Mouse (Mus musculus) 416B (cell line): ENCODE results near the gene Olfr1278.
"Not testable (repeated sequence)": the region's sequence is repeated elsewhere in the genome, so short reads cannot be mapped to it uniquely, and the experiment has no call there.

Source experiments
- DNase-seq: peaks from one replicate; pipeline ENCODE4 v3.0.0; 2011; ENCODE audit warnings: low read depth

Olfr1278 gene

DNA sequence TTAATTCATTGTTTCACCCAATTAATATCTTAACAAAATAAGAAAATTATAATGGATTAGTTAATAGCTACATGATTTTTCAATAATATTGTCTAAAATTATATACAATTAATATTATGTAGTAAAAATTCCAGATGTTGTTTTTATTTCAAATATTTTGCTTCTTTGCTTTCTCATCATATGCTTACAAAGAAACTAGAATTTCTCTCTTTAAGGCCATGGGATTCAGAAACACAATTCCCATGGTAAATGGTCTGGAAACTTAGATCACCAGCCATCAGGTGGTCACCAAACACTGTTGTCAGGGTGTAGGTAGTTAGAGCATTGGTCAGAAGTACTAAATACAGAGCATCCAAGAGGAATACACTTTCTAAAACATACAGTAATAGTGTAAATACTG lies at the start of gene Olfr1278:
Olfr1278 (plus strand) TSS at position 301 of the 400 bp plus-strand sequence.
- no peak for DNase-seq

DNA sequence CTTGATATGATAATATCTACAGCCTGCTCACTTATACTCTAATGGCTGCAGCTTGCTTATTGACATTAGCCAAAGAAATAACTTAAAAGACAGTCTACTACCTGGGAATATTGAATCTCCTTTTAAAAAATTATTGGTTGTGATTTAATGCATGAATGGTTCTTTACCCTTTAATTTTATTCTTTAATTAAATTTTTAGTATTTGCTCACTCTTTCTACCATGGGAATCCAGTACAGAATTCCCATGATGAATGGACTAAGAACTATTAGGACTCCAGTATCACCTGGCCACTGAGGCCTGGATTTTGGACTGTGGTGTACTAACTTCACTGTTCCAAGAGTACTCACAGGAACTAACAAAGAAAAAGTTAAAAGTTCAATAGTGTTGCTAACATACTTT lies 35.7 kb upstream of the Olfr1278 start, which contains the start of gene Olfr1276:
Olfr1276 (plus strand) TSS at position 301 of the 400 bp plus-strand sequence.
- no peak for DNase-seq

DNA sequence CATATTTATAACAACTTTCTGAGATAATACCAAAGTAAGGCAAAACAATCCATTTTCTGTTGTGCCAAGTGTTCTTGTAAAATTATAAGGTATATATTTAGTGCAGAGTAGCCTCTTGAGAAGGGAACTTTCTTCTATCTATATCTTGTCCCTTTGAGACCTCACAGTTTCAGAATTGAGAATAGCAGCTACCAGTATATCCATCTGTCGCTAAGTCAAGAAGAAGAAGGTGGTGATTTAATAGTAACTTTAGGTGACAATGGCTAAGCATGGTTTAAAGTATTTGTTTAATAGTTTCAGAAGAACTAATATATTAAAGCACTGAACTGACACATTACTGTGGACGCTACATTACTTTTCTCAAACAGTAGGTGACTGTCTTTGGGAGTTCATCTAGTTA lies 15.9 kb upstream of the Olfr1278 start, which contains the start of gene Olfr1277:
Olfr1277 (minus strand) TSS at position 101 of the 400 bp plus-strand sequence.
- DNase-seq, result no peak

DNA sequence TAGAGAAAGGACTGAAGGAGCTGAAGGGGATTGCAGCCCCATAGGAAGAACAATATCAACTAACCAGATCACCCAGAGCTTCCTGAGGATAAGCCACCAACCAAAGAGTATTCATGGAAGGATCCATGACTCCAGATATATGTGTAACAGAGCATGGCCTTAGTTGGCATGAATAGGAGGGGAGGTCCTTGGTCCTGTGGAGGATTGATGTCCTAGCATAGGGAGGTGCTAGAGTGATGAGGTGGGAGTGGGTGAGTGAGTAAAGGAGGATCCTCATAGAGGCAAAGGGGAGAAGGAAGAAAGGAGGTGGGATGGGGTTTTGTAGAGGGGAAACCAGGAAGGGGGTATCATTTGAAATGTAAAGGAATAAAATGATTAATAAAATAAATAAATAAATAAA lies 8.6 kb downstream of the Olfr1278 start:
- no peak for DNase-seq

DNA sequence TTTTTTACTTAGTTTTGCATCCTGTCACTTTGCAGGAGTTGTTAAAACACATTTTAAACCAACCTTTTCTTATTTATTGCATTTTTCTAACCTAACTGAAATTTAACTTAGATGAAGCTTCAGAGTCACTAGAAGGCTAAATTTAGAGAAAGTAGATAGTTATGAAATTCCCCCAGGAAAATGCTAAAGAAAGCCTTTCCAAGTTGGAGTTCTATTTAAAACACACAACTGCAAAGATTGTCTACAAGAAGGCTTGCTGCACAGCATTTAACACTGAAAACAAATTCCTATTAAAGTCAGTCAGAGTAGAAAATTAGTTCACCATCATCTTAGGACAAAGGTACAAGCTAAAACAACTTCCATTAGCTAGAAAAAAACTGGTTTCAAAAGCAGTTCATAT lies 10.4 kb downstream of the Olfr1278 start, which contains the start of gene Olfr1279:
Olfr1279 (plus strand) TSS at position 262 of the 400 bp plus-strand sequence.
- DNase-seq, result no peak

DNA sequence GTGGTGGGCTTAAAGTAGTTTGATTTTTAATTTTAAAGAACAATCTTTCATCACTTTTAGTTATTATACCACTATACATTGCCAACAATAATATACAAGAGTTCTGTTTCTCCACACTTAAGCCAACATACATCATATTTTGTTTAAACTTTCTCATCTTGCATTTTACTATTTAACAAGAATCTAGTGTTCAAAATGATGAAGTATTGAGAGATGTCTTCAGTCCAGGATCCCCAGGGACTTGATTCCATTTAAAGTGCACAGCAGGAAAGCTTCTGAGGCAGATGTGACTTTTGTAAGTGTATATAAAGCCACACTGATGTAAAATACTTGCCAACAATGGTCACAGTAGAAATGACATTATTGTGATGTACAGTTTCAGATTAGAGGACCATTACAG lies 23.8 kb downstream of the Olfr1278 start, which contains the start of gene Olfr1280:
Olfr1280 (plus strand) TSS at position 301 of the 400 bp plus-strand sequence.
- DNase-seq, result no peak

DNA sequence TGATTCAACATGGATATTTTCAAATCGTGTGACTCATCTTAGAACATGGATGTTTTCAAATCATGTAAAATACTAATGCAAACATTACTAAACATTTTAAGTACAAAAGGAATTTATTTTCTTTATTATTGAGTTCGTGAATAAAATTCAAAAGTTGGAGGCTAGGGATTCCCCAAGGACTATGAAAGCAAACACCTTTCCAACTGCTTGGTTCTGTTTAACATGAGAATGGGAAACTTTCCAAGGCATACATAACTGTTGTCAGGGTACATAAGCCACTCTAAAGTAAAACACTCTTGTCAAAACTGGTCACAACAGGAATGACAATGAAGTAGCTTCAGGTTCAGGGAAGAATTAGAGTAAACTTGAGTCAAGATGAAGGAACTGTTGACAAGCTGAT lies 36.3 kb downstream of the Olfr1278 start, which contains the start of gene Olfr1281:
Olfr1281 (plus strand) TSS at position 301 of the 400 bp plus-strand sequence.
- DNase-seq, result no peak

DNA sequence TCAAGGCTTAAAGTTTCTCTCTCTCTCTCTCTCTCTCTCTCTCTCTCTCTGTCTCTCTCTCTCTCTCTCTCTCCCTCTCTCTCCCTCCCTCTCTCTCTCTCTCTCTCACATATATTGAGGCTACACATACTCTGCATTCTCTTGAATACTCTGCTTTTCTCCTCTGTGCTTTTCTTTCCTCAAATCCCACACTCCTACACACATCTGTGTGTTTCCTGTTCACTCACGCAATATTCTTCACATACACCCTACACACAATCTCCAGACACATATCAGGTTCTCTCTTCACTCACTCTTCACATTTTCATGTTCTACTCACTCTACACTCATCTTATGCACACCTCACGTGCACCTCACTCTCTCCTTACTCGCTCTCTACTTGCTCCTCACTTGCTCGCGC lies 43.8 kb downstream of the Olfr1278 start:
- not testable (repeated sequence) for DNase-seq

DNA sequence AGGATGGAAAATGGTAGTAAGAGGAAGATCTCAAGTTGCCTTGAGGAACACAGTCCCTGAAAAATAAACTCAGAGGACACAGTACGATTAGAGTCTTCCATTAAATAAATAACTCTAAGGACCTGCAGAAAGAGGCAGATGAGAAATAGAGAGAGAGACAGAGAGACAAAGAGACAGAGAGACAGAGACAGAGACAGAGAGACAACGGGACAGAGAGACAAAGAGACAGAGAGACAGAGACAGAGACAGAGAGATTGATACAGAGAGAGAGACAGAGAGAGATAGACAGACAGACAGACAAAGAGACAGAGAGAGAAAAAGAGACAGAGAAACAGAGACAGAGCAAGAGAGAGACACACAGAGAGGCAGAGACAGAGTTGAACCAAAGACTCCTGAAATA lies 46.0 kb downstream of the Olfr1278 start, which contains the start of gene Olfr1282:
Olfr1282 (minus strand) TSS at position 101 of the 400 bp plus-strand sequence.
- no peak for DNase-seq
